Mouse (Mus musculus) adrenal gland, adult 18-20 months (tissue): ENCODE measurements around the gene Tmem185b. TPM values are rescaled to one million over a fixed set of nuclear protein-coding genes. Genes with fewer than 3 reads are reported as not detected.

ENCODE experiments used
- DNase-seq, 2 experiments: peaks; one replicate each; pipeline ENCODE4 v3.0.0; 2021 to 2022; ENCODE audit warnings: low spot score in 2 of 2
- long read RNA-seq, 2 experiments: library from polyadenylated mRNA; stranded (forward); transcript quantifications; one replicate each; pipeline ENCODE4 v2.0.0; 2021
- total RNA-seq, 2 experiments: library from RNA; stranded (reverse); gene quantifications; 1 replicate in 1 of 2; 2 replicates in 1 of 2; pipeline ENCODE4 v1.2.3; 2021

Gene Tmem185b
- 10 to 100 TPM; 24.9 to 29.0 TPM for total RNA-seq
- long read RNA-seq, experiment 1, transcript Tmem185b-202 (1 exons, 2,824 nt), result major isoform, 25 of 25 reads
- long read RNA-seq, experiment 1, partial matches to known transcripts, result 0 of 25 reads
- long read RNA-seq, experiment 1, other reads (novel, unspliced or antisense), result 0 of 25 reads
- long read RNA-seq, experiment 2, transcript Tmem185b-202 (1 exons, 2,824 nt), result major isoform, 35 of 36 reads
- long read RNA-seq, experiment 2, partial matches to known transcripts, result 0 of 36 reads
- long read RNA-seq, experiment 2, other reads (novel, unspliced or antisense), result 0 of 36 reads

DNA sequence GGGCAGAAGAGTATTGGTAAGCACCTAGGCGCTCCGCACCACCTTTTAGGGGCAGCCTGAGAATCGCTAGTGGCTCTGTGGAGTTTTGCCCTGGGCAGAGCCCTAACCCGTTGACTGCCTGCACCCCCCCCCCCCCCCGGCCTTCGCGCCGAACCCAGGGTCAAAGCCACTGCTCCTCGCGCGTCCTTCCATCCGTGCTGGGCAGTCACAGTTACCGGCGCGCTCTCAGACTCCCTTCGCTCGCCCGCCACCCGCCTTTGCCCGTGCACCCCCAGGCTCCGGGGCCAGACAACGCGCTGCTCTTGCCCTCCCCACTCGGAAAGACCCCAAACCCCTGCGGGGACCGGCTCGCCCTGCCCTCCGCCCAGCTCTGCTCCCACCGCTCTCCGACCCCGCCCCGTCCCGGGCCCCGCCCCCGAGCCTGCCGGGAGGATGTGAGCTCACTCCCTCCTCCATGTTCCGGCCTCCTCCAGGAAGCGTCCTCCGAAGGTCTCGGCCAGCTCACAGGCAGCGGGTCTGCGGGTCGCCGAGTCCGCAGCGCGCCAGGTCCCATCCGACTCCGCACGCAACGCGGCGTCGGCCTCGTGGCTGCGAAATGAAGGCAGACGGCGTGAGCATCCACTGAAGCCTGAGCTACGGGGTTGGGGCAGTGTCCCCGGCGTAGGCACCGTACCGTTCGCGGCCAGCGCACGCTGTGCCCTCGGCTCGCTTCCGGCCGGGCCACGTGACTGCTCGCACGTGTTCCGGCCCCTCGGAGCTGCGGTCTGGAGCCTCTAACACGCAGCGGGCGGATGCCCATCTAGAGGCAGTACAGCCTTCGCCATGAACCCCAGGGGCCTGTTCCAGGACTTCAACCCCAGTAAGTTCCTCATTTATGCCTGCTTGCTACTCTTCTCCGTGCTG is at the start of gene Tmem185b:
Gene Tmem185b, plus strand, starts transcription at position 472 of the 903 bp plus-strand sequence.
- peak; percentile 95 to 96 for DNase-seq

DNA sequence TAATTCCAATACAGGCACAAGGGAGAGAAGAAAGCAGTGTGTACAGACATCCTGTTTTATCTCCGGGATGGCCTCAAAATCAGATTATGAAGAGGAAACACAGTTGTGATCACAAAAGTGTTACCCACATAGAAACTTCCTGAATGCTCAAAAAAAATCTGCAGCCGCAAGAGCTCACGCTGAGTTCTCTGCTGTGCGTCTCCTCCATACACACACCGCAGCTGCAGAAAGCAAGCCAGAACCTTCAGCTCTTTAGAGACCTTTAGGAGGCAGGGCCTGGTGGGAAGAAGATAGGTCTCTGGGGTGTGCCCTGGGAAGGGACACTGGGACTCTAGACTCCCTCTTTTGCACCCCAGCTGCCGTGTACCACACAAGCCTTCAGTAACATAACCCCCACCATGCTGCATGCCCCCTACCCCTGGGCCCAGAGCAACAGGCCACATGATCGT is 49.0 kb upstream of the Tmem185b start:
- DNase-seq, result no peak

DNA sequence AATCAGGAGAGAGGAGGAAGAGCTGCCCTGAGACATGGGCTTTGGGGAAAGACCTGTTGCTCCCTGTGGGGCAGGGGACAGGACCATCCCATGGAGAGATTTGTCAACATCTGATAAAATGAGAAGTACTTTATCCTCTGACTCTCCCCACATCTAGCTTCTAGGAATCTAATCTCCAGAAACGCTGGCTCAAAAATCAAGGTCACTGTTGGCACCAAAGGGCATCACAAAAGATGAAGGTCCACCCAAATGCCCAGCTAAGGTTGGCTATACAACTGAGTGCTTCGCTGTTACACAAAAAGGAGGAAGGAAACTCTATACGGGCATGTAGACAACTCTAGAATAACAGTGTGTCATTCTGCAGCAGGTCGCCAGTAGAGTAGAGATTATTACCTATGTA is 46.3 kb upstream of the Tmem185b start:
- no peak for DNase-seq

DNA sequence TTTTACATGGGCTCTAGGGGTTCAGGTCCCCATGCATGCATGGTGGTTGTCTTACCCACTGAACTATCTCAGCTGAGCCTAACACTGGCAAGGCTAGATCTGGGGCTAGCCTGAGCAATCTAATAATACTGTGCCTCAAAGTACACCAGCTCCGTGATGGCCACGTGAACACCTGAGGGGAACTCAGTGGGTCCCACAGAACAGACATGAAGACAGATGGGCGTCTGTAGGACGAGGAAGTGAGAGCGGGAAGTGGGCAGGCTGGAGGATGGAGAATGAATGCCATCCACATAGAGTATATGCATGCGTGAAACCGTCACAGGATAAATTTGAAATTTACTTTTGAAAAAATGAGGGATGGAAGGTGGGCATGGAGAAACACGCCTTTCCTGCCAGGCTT is 45.3 kb upstream of the Tmem185b start:
- DNase-seq, result no peak

DNA sequence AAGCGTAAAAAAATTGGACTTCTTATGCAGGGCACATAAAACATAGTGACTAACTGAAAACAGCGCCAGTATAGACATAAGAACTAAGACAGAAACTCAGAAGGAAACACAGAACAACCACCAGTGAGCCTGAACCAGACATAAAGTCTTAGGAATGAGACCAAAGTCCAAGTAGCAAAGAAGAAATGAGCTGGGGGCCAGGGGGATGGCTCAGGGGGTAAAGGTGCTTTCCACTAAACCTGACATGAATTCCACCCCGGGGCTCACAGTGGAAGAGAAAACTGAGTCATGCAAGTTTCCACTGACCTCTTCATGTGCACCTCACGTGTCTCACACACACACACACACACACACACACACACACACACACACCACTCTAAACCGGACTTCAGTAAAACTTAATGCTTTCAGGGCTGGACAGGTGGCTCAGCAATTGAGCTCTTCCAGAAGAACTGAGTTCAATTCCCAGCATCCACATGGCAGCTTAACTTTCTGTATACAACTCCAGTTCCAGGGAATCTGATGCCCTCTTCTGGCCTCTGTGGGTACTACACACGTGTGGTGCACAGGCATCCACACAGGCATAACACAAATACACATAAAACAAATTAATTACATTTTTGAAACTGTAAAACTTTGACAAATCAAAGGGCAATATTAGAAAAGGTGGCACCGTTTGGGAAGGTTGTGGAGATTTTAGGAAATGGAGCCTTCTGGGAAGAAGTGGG is 44.6 kb upstream of the Tmem185b start:
- DNase-seq, result no peak

DNA sequence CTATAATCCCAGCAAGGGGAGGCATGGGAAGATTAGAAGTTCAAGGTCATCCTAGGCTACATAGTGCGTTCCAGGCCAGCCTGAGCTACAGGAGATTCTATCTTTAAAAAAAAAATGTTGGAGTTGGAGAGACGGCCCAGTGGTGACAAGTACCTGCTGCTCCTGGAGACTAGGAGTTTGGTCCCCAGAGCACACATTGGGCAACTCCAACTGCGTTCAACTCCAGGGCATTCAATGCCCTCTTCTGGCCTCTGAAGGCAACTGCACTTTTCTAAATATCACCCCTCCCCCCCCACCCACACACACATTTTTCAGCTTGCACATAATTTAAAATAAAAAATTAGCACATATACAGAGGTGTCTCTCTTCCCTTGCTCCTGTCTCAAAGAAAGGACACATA is 43.1 kb upstream of the Tmem185b start:
- no peak for DNase-seq

DNA sequence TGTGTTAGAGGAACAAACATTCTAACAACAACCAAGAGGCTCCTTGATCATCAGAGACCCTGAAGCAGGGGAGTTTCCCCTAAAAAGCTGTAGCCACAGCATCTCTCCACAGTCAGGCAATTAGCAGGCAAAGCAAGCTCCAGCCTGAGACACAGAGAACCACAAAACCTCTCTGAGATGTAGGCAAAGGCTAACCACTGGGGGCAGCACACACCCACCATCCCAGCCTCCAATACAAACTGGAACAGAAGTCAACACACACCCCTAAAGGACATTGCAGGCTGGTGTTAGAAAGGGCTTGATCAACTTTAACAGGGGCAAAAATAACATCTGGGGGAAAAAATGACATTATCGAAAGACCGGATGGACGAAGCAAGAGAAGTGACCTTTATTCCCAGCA is 41.5 kb upstream of the Tmem185b start:
- no peak for DNase-seq

DNA sequence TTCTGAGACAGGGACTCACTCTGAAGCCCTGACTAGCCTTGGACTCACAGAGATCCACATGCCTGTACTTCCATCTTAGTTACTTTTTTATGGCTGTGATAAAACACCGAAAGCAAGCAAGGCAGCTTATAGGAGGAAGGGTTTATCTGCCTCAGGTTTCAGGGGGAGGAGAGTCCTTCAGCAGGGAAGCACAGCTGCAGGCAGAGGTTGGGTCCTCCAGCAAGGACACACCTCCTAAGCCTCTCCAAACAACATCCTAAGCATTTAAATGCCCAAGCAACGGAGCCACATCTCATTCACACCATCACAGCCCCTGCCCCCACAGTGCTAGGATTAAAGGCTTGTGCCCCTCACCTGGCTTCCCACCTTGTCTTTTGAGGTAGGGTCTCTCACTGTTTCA is 40.1 kb upstream of the Tmem185b start:
- no peak for DNase-seq

DNA sequence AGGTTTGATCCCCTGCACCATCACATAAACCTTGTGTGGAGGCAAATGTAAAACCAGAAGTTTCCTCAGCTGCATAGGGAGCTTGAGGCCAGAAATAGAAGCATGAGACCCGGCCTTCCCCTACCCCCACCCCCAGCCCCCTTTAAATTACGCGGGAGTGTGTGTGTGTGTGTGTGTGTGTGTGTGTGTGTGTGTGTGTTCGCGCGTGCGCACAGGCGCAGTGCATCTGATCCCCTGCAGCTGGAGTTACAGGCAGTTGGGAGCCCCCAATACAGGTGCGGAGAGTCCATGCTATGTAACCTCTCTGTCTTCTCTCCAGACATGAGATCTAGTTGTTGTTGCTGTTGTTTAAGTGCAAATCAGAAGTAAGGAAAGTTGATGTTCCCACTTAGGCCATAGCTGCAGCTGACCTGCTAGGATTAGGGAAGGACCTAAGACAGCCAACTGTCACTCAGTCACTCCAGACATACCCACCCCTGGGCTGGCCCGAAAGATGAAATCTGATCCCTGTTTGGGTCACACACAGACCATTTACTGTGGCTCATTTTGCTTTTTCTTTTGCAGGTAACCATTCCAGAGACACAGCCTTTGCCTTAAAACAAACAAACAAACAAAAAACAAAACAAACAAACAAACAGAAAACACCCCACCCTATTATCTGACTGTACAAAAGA is 37.9 kb upstream of the Tmem185b start:
- DNase-seq, result no peak

DNA sequence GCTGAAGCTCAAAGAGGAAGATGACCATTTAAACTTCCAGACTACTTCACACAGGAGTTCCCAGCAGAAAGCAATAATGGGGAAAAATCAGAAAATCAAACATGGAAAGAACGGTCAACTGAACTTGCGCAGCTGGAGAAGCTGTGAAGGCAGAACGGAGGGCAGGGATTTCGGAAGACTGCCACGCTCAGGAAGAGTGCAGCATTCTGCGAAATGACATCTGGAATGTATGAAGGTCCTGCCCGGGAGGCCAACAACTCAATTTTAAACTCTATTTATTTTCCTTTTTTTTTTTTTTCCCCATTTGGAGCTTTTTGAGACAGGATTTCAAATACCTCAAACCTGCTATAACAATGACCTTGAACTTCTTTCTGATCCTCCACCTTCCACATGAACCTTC is 35.2 kb upstream of the Tmem185b start:
- no peak for DNase-seq

DNA sequence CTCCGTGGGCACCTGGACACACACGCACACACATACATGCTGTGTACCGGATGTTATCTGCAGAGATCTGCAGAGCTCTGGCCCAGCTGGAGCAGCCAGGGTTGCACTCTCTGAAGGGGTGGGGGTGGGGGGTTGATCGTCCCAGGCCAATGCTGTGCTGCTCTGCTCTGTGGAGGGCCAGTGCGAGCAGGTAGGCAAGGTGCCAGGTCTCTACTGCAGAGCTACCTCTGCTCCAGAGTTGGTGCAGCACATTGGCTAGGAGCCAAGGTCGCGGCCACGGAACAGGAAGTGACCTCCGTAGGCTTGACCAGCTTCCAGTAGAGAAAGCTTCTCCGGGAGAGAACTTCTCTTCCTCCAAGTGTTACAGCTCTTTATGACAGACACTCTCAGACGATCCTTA is 33.9 kb upstream of the Tmem185b start:
- peak; percentile 77 to 81 for DNase-seq

DNA sequence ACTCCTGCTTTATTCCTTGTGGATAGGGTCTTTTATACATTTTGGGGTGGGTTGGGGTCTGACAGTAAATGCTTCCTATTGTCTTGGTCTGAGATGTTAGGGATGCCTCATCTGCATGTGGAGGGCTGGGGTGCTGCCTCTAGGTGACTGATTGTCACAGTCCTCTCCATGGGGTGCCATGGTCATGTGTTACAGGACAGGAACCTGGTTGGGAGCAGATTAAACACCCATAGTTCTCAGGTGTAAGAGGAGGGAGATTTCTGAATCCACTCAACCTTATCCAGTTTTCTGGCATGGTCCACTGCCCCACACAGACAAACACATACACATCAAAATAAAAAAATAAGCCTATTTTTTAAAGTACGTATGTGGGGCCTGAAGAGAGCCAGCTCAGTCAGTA is 33.5 kb upstream of the Tmem185b start:
- no peak for DNase-seq

DNA sequence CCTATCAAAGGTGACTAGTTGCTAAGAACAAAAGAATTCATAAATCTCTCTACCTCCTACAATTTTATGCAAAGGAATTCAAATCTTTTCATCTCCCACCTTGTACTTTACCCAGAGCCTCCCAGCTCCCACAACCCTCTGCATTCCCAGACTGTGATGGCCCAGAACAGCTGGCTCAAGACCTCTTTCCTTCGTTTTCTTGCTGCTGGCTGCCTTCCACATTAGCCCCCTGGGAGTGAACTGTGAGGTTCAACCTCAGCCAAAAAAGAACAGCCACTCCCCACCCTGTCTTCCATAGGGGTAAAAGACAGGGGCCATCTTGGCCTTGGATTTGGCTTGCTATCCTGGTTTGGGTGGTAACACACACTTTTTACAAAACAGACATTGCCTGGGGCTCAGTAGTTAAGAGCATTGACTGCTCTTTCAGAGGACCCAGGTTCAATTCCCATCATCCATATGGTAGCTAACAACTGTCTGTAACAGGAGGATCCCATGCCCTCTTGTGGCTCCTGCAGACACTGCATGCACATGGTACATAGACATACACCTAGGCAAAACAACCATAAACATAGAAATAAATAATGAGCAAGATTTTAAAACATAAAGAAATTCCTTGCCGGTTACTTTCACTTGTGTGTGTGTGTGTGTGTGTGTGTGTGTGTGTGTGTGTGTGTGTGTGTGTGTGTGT is 31.8 kb upstream of the Tmem185b start:
- DNase-seq, result no peak

DNA sequence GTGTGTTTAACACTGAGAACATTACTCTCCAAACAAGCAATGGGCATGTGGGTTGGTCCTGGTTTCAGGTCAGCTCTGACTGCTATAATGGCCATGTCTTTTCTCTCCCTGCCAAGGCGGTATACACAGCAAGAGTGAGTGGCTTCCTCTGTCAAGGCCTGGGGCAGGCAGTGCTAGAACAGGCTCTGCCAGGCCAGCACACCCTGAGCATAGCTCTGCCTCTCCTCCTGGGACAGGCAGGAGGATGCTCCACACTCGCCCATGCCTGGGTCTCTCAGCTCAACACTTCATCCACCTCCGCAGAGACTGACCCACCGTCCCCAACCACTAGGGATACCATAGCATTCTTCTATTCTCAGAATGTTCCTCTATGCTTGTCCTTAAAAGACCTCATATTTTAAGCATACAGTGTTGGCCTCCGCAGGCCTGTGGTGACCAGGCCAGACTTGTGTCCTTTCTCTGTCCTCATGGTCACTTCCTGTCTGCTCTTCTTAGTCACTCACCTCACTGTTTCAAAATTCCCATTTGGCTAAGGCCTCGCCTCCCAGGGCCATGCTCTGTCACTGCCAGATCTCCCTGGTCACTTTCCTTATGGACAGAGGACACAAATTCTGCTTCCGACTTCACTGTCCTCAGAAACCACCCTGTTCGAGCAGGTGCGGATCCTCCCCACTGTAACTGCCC is 31.1 kb upstream of the Tmem185b start:
- no peak for DNase-seq

DNA sequence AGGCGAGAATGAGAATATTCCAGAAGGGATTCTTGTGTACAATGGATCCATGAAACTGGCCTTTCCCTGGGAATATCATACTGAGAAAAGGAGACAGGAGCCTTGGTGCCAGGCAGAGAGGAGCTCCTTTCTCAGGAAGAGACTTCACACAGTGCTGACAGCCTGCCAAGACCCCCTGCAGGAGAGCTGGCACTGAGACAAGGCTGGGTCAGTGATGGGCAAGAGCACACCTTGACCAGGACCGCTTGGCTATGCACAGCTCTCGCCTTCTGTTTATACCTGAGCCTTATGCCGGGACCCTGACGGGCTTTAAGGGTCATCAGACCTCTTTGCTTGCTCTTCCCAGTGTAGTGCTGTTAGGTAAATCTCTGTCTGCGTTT is 30.6 kb upstream of the Tmem185b start:
- no peak for DNase-seq

DNA sequence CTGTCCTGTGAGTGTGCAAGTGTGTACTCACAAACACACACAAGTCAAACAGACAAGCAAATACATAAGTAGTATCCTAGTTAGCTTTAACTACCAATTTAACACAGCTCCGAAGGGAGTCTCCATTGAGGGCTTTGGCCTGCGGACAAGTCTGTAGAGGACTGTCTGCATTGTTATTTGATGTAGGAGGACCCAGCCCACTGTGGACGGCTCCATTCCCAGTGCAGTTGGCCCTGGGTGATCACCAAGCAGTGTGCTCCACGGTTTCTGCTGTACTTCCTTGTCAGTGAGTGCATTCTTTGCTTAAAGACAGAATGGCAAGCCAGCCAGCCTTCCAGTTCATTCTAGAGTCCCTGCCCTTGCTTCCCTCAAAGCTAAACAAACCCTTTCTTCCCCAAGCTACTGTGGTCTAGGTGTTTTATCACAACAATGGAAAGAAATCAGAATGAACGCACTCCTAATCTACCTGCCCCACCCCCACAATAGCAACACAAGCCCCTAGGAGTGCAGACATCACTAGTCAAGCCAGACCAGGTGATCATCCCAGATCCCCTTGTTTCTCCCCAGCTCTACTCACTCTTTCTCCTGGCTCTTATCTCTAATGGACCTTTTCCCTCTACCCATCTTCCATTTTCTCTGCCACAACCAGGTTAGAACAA is 28.5 kb upstream of the Tmem185b start:
- no peak for DNase-seq

DNA sequence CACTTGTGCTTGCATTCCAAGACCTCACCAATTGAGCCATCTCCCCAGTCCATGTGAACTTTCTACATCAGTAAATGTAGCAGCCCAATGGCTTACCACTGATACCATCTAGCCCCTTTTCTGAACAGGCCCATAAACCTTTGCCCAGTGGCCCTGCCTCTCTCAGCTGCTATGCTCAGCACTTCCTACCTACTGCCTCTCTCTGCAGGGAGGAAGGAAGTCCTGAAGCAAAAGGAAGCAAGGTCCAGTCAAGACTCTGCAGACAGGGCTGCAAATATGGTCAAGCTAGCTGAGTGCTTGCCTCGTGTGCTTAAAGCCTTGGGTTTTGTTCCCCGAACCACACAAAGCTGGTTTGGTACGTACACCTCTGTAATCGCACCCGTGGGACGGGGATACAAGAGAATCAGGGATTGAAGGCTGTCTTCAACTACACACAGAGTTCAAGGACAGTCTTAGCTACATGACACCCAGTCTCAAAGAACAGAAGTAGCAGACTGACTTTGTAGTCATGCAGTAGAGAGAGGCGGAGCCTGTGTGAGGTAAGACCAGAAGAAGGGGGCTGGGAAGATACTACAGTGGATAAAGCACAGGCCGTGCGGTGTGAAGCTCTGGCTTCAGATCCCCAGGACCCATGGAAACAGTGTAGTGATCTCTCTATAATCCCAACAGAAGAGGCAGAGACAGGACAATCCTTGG is 27.3 kb upstream of the Tmem185b start:
- DNase-seq, result no peak

DNA sequence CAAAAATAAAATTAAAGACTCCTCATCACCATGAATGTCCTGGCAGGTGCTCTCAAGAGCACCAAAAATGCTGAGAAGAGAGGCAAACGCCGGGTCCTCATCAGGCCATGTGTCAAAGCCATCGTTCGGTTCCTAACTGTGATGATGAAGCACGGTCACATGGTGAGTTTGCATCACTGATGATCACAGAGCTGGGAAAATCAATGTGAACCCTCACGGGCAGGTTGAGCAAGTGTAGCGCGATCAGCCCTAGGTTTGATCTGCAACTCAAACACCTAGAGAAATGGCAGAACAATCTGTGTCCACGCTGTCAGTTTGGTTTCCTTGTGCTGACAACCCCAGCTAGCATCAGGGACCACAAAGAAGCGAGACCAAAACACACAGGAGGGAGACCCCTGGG is 26.5 kb upstream of the Tmem185b start:
- DNase-seq, result no peak

DNA sequence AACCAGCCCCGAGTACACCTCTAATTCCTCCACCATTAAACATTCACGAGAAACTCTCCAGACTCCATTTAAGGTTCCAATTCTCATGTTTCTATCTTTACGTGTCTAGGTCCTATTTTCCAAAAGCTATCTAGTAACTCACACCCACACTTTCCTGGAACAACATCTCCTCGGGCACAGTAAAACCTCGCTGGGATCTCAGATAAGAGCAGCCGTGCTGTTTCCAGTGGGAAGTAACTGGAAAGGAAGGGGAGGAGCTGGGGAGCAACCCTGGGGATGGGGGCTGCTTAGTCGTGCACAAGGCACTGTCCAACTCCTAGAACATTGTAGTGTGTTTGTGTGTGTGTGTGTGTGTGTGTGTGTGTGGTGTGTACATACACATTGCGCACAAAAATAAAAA is 24.1 kb upstream of the Tmem185b start:
- no peak for DNase-seq
